8 mouse cellular contexts compared by ENCODE assay signal in genomic region chr6:86848915-86849644, GRCm38 (mm10). TPM values are rescaled to one million over a fixed set of nuclear protein-coding genes. Genes with fewer than 3 reads are reported as not detected.
DNase-seq lines count a peak whose midpoint lies in the region; ATAC-seq lines count a peak whose summit lies in the region.

Gene Aak1, plus strand, starts transcription at chr6:86849517.

- H3K9me3 ChIP-seq in hindbrain, embryonic 13.5 days = no peaks in the 10 kb centered on the region

- H3K27me3 ChIP-seq in hindbrain, embryonic 13.5 days = no peaks in the 10 kb centered on the region

- H3K4me2 ChIP-seq in hindbrain, embryonic 13.5 days = peak within 1 kb of the TSS; percentile 92

- H3K9ac ChIP-seq in hindbrain, embryonic 13.5 days = peak within 1 kb of the TSS; percentile 94

- H3K27ac ChIP-seq in hindbrain, embryonic 13.5 days = peak within 1 kb of the TSS; percentile 98

- H3K4me3 ChIP-seq in hindbrain, embryonic 13.5 days = peak within 1 kb of the TSS; percentile 85

- H3K4me1 ChIP-seq in hindbrain, embryonic 13.5 days (replicated peaks) = peaks cover 50% of the 10 kb centered on the region

- H3K36me3 ChIP-seq in hindbrain, embryonic 13.5 days = no peaks in the 10 kb centered on the region; the same call in 1 of the 2 replicates

- ATAC-seq in hindbrain, embryonic 13.5 days (ENCODE audit: low FRiP score) = peak; percentile 92

- DNase-seq in NIH3T3 (ENCODE audit: low read depth) = peak; percentile 92
- DNase-seq in cerebellum, postnatal 10 days = peak; percentile 96 to 97
- DNase-seq in frontal cortex, postnatal 14 days (ENCODE audit: low spot score in 2 of 2) = peak; percentile 79 to 86
- peak; percentile 82 to 94 for DNase-seq in layer of hippocampus, postnatal 25 days (ENCODE audit: extremely low spot score in 1 of 2, low spot score in 1 of 2)
- DNase-seq in lung, postnatal 25 days (ENCODE audit: low spot score) = peak; percentile 93
- DNase-seq in retina, embryonic 14.5 days (ENCODE audit: low spot score) = peak; percentile 92
- peak; percentile 95 for DNase-seq in thymus, postnatal 4 days

- WGBS in hindbrain, embryonic 13.5 days = under 1% methylated on average over 60 of the region's 60 CpGs

RNA-seq across cellular contexts. Expression of gene Aak1, which starts in this region (rescaled TPM):
- polyA plus RNA-seq in hindbrain, embryonic 13.5 days (2015; fragmentation: Nextera tagmentation; extraction: Ambion mirVana) = 34.5 and 36.5 TPM in 2 replicates
- 100 to 1,000 TPM; 399 to 433 TPM for total RNA-seq in layer of hippocampus, postnatal 25 days (2021)

Comparison
In these comparisons a context has a peak if more than half of its experiments do, and no peak if none do; other contexts are left out.
1. Peak in every context shown above with its lines: DNase-seq, ATAC-seq, H3K4me3 ChIP-seq and H3K27ac ChIP-seq.